Mouse (Mus musculus) cerebellum, adult 2 months (tissue): ENCODE data around the gene Acer1.

Source experiments
- CTCF ChIP-seq: fragments of 200-500 bp; IDR thresholded peaks from 2 replicates; pipeline ENCODE4 v1.5.1; 2011; ENCODE audit warnings: low read depth, mild to moderate bottlenecking, control low read depth, low read length, moderate library complexity, borderline replicate concordance; ENCODE audit not compliant: insufficient read depth
- POLR2A ChIP-seq: fragments of 200-500 bp; IDR thresholded peaks from 2 replicates; pipeline ENCODE4 v1.6.1; 2011; ENCODE audit warnings: low read length, control low read depth, borderline replicate concordance; ENCODE audit not compliant: insufficient read depth

- peak; percentile 54 for TF ChIP-seq CTCF
- TF ChIP-seq POLR2A, result peak; percentile 24; the same call in 1 of the 2 replicates
Observed at GRCm38 (mm10) chr17:56935363-56936131, 46.4 kb downstream of the Acer1 start, which contains the start of gene Mllt1.
